Mouse (Mus musculus): ENCODE results near the gene Nsl1.

DNA sequence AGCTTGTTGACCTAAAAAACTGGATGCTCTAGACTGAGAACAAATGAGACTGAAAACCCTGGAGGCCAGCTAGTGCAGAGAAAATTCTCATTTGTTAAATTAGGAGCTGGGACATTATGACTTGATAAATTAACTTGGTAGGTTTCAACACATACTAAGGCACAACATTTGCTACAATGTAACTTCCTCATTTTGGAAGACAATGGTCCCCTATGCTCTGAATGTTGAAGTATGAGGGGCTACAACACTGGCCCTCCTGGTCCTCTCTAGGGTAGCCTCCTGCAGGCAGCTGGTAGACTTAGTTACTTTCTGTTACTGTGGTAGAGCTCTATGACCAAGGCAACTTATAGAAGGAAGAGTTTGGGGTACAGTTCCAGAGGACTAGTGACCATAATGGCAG is 21.5 kb upstream of the Nsl1 start:
- no peak for TF ChIP-seq CTCF (IDR thresholded peaks at IDR 0.05; ENCODE audit: control insufficient read depth, insufficient read depth, low read length)
- TF ChIP-seq POLR2A (IDR thresholded peaks at IDR 0.05; ENCODE audit: borderline replicate concordance, control insufficient read depth, low read depth, low read length), result no peak
